Mouse (Mus musculus): ENCODE results near the gene Dst. TPM values are rescaled to one million over a fixed set of nuclear protein-coding genes. Genes with fewer than 3 reads are reported as not detected.

Dst gene
- total and polyA plus RNA-seq, 3 experiments = 0.08 to 0.60 TPM; not detected in 1

GRCm38 (mm10) chr1:34094301-34094700 lies 186.3 kb downstream of the Dst start:
- no peaks in the 10 kb centered on the region for H3K36me3 ChIP-seq (ENCODE audit: control insufficient read depth in 1 of 2, insufficient read depth in 2 of 2, low read length in 2 of 2)
- no peaks in the 10 kb centered on the region for H3K79me2 ChIP-seq (ENCODE audit: control insufficient read depth, insufficient read depth, low read length, poor library complexity)
- no peak overlapping the region for H3K9ac ChIP-seq (ENCODE audit: control insufficient read depth, low read depth, low read length, poor library complexity, severe bottlenecking)
- DNase-seq (ENCODE audit: low read depth, low spot score) = no peak
- H3K27ac ChIP-seq (ENCODE audit: control insufficient read depth, low read depth, low read length) = no peak overlapping the region
- no peaks in the 10 kb centered on the region for H3K9me3 ChIP-seq (replicated peaks; ENCODE audit: insufficient read depth, low read length)
- no peaks in the 10 kb centered on the region for H3K27me3 ChIP-seq (ENCODE audit: control insufficient read depth in 1 of 2, insufficient read depth in 2 of 2, low read length in 2 of 2)
- no peak overlapping the region for H3K4me3 ChIP-seq (ENCODE audit: control insufficient read depth in 1 of 2, insufficient read depth in 1 of 2, low read depth in 2 of 2, low read length in 2 of 2)
- H3K4me1 ChIP-seq (ENCODE audit: control insufficient read depth in 1 of 2, insufficient read depth in 2 of 2, low read length in 2 of 2) = no peaks in the 10 kb centered on the region
- no peak for TF ChIP-seq MXI1 (IDR thresholded peaks at IDR 0.05; ENCODE audit: low read depth, low read length)
- no peak for TF ChIP-seq MAX (IDR thresholded peaks at IDR 0.05; ENCODE audit: low read length)
- TF ChIP-seq NELFE (IDR thresholded peaks at IDR 0.05; ENCODE audit: low read depth, low read length) = no peak
- no peak for TF ChIP-seq ZNF384 (IDR thresholded peaks at IDR 0.05; ENCODE audit: low read depth, low read length)
- no peak for TF ChIP-seq BHLHE40 (IDR thresholded peaks at IDR 0.05; ENCODE audit: borderline replicate concordance, low read depth, low read length)
- no peak for TF ChIP-seq HCFC1 (IDR thresholded peaks at IDR 0.05; ENCODE audit: low read depth, low read length)
- no peak for TF ChIP-seq TCF12 (IDR thresholded peaks at IDR 0.05; ENCODE audit: low read depth, low read length)
- no peak for TF ChIP-seq ELF1 (IDR thresholded peaks at IDR 0.05; ENCODE audit: low read depth, low read length)
- TF ChIP-seq MYB (IDR thresholded peaks at IDR 0.05; ENCODE audit: low read depth, low read length) = no peak
- TF ChIP-seq GATA1 (IDR thresholded peaks at IDR 0.05; ENCODE audit: low read depth, low read length) = no peak
- no peak for TF ChIP-seq SIN3A (IDR thresholded peaks at IDR 0.05; ENCODE audit: low read length)

- TF ChIP-seq POLR2AphosphoS5 (IDR thresholded peaks at IDR 0.05; ENCODE audit: borderline replicate concordance, low read depth, low read length) (no peak), GATA1 (IDR thresholded peaks at IDR 0.05; ENCODE audit: low read depth, low read length) (no peak), POLR2AphosphoS2 (IDR thresholded peaks at IDR 0.05; ENCODE audit: low read length) (no peak), SIN3A (IDR thresholded peaks at IDR 0.05; ENCODE audit: low read length) (no peak), ZKSCAN1 (IDR thresholded peaks at IDR 0.05; ENCODE audit: low read depth, low read length) (no peak), E2F4 (IDR thresholded peaks at IDR 0.05; ENCODE audit: borderline replicate concordance, low read depth, low read length) (no peak), NELFE (IDR thresholded peaks at IDR 0.05; ENCODE audit: low read depth, low read length) (no peak), ZNF384 (IDR thresholded peaks at IDR 0.05; ENCODE audit: low read depth, low read length) (no peak), ZMIZ1 (IDR thresholded peaks at IDR 0.05; ENCODE audit: low read depth, low read length) (no peak), JUND (IDR thresholded peaks at IDR 0.05; ENCODE audit: low read depth, low read length) (no peak), TBP (IDR thresholded peaks at IDR 0.05; ENCODE audit: low read depth, low read length) (no peak), MYC (IDR thresholded peaks at IDR 0.05; ENCODE audit: low read depth, low read length) (no peak), RCOR1 (IDR thresholded peaks at IDR 0.05; ENCODE audit: low read depth, low read length) (no peak), UBTF (IDR thresholded peaks at IDR 0.05; ENCODE audit: borderline replicate concordance, insufficient read depth, low read depth, low read length) (no peak), EP300 (IDR thresholded peaks at IDR 0.05; ENCODE audit: low read depth in 1 of 2, low read length in 2 of 2) (no peak), CTCF (IDR thresholded peaks at IDR 0.05 in 2 of 3, conservative IDR thresholded peaks at IDR 0.05 in 1 of 3; ENCODE audit: control insufficient read depth in 1 of 3, insufficient read depth in 1 of 3, low read depth in 2 of 3, low read length in 3 of 3, poor library complexity in 1 of 3, severe bottlenecking in 1 of 3) (no peak), ETS1 (IDR thresholded peaks at IDR 0.05; ENCODE audit: low read depth, low read length) (no peak), USF1 (IDR thresholded peaks at IDR 0.05; ENCODE audit: low read depth, low read length) (no peak)
- H3K4me3 ChIP-seq (ENCODE audit: control insufficient read depth in 1 of 2, insufficient read depth in 1 of 2, low read depth in 2 of 2, low read length in 2 of 2) = no peak overlapping the region
These were observed 187.1 kb downstream of the Dst start for GRCm38 (mm10) chr1:34095173-34095572.

More at GRCm38 (mm10) chr1:34095173-34095572, 187.1 kb downstream of the Dst start:
- Histone ChIP-seq H3K36me3 (ENCODE audit: control insufficient read depth in 1 of 2, insufficient read depth in 2 of 2, low read length in 2 of 2) (no peaks in the 10 kb centered on the region), H3K27me3 (ENCODE audit: control insufficient read depth in 1 of 2, insufficient read depth in 2 of 2, low read length in 2 of 2) (no peaks in the 10 kb centered on the region), H3K27ac (ENCODE audit: control insufficient read depth, low read depth, low read length) (no peak overlapping the region), H3K4me1 (ENCODE audit: control insufficient read depth in 1 of 2, insufficient read depth in 2 of 2, low read length in 2 of 2) (no peaks in the 10 kb centered on the region), H3K79me2 (ENCODE audit: control insufficient read depth, insufficient read depth, low read length, poor library complexity) (no peaks in the 10 kb centered on the region), H3K9me3 (replicated peaks; ENCODE audit: insufficient read depth, low read length) (no peaks in the 10 kb centered on the region), H3K9ac (ENCODE audit: control insufficient read depth, low read depth, low read length, poor library complexity, severe bottlenecking) (no peak overlapping the region)
- no peak for DNase-seq (ENCODE audit: low read depth, low spot score)

Data from MEL (cell line).